Mouse (Mus musculus) granulocyte monocyte progenitor cell, adult 5-6 weeks (primary cell): ENCODE data around the gene Egr2. TPM values are rescaled to one million over a fixed set of nuclear protein-coding genes. Genes with fewer than 3 reads are reported as not detected.
A peak's percentile ranks its signal among the peaks of the same experiment; 100 is the strongest.

Experiments
- ATAC-seq: replicated peaks from 2 replicates; pipeline ENCODE4 v1.8.0; 2016; ENCODE audit warnings: mild to moderate bottlenecking, moderate TSS enrichment, inconsistent platforms; ENCODE audit not compliant: poor library complexity, severe bottlenecking
- total RNA-seq, 2 experiments: library from RNA; stranded (forward) in 1 of 2; stranded (reverse) in 1 of 2; fragments of 200-712, 200-1000 nt in 1 of 2; fragments of >200 nt in 1 of 2; fragmentation: Nextera tagmentation in 1 of 2; gene quantifications; 2 replicates each; pipeline ENCODE4 v1.2.3; 2014 to 2017

Gene Egr2
- total RNA-seq (2014; fragmentation: Nextera tagmentation), result not detected in 2 replicates
- 0.72 and 3.1 TPM in 2 replicates for total RNA-seq (2017)

DNA sequence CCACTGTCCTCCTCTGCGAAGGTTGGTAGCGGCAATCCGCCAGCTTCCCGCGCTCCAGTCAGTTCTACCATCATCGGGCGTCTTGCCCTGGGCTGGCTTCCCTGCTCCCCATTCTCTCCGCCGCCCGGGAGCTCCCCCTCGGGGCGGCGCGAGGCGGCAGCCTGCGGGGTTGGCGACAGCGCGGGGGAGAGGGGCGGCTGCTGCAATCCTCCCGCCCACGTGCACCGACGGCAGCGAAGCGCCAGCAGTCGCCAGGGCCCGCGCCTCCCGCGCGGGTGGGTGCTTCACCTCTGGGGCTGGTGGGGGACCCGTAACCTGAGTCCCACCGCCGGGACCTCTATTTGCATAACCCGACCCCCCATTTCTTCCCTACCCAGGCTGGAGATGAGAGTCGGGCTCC, at the start of gene Egr2:
Egr2 (plus strand) TSS at position 220 of the 400 bp plus-strand sequence.
- ATAC-seq, result peak; percentile 28

DNA sequence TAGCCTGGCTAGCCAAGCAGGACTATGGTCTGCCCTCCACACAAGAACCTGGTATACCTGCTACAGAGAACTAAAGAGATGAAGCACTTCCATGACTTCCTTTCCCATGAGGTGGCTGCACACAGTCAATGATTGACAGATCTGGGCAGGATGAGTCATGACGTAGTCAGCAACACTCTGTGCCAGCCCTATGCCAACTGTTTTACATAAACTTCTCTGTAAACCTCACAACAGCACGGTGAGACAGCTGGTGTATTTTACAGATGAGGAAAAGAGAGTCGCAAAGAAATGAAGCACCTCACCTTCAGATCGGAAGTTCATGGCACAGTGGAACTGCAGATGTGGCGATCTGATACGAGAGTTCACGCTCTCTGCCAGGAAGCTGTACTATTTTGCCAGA, 47.8 kb upstream of the Egr2 start:
- no peak for ATAC-seq

DNA sequence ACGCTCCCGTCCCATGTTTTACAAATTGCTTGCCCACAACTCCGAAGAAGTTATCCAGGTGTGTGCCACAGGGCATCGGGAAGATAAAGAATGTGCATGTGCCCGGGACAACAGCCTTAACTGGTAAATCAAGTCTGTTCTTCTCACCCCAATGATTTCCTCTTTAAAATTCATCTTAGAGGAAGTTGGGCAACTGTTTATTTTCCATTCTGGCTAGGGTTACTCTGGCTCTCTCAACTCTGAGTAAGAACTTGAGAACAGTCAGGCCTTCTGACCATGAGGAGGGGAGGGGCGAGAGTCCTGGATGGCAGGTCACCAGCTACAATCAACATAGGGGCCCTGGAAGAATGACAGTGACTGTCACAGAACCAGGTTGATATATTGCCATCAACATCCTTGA, 45.4 kb upstream of the Egr2 start:
- peak; percentile 73 for ATAC-seq

DNA sequence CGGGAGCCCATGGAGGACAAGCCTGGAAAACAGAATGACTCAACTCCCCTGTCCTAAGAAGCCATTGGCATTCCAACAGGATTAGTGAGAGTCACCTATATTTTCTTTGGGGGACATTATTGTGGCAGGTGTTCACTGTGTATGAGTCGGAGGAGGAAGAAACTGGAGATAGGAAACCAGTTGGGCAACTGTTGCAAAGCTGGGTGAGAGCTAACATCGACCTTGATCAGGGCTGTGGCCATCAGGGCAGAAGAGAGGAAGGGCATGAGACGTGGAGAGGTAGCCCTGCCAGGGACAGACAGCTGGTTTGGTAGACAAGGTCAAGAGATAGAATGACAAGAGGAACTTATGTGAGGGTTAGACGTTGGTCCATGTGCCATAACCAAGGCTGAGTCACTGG, 44.6 kb upstream of the Egr2 start:
- ATAC-seq, result peak; percentile 72

DNA sequence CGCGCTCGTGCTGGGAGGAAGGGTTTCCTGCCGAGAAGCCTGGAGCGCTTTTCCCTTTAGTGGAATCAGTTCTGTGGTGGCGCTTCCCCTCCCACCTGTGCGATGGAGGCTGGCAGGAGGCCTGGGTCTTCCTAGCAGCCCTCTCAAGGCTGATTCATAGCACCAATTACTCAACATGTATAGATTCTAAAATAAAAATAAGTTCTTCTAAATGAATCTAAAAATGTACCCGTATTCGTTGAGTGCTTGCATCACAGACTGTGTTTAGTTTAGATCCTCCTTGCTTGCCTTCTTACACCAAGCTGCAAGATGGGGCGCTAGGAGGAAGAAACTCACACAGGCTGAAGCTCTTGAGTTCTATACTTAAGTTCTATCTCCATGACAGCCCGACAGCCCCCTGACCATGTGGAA, 43.1 kb upstream of the Egr2 start:
- no peak for ATAC-seq

DNA sequence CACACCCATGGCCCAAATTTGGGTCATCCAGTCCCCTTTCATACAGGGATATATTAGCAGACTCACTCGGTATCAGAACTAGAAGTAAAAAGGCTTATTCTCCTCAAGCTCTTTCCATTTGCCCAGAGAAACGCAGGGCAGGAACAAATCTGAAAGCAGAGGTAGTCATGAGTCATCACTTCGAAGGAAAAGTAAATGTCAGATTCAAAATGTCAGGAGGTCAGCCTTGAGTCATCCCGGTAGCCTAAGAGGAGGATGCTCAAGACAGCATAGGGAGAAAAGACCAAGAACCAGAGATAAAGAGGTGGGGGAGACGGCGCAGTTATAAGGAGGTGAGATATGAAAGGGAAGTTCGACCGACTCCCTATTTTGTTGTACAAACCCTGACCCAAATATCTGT, 41.7 kb upstream of the Egr2 start:
- no peak for ATAC-seq

DNA sequence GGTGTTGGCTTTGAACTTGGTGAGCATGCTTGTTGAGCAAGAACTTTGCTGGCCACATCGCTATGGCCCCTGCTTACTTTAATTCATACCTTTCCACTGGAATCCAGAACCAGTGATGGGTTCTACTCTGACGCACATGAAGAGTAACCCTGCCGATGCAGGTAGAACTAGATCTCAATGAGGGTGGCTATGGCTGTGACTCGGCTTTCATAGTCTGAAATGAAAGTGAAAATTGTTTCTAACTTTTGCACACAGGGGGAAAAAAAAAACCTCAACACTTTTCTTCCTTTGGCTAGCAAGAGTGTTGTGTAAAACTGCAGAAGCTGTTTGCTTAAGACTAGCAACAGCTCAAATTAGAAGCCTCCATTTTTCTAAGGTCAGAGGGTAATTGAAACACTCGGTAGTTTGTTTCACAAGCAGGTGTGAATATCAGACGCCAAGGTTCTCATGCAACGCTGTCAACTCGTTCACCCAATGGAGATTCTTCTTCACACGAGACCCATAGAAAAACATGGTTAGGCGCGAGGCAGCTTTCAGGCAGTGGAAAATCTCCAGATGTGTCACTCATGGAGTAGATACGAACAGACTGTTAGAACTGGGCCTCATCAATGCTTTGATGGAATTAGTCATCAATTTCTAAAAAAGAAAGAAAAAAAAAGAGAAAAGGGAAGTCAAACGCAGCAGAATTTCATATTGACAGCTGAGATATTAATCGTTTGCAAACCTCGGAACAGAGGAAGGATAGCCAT, 38.0 kb upstream of the Egr2 start:
- ATAC-seq, result peak; percentile 41

DNA sequence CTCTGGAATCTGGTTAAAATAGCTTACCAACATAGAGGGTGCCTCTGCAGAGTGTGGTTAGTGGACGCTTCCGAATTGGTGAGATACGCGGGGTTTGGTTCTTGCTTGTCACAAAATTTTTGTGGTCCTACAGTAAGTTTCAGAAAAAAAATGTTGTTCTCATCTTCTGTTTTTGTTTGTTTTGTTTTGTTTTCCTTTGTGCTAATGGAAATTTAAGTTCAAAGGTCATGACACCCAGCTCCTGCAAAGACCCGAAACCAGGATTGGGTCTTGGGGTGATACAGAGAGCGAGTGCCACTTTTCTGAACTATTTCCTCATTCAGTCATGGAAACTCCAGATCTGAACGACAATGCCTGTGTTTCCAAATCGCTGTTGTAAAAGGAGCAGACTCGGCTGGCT, 37.3 kb upstream of the Egr2 start:
- no peak for ATAC-seq

DNA sequence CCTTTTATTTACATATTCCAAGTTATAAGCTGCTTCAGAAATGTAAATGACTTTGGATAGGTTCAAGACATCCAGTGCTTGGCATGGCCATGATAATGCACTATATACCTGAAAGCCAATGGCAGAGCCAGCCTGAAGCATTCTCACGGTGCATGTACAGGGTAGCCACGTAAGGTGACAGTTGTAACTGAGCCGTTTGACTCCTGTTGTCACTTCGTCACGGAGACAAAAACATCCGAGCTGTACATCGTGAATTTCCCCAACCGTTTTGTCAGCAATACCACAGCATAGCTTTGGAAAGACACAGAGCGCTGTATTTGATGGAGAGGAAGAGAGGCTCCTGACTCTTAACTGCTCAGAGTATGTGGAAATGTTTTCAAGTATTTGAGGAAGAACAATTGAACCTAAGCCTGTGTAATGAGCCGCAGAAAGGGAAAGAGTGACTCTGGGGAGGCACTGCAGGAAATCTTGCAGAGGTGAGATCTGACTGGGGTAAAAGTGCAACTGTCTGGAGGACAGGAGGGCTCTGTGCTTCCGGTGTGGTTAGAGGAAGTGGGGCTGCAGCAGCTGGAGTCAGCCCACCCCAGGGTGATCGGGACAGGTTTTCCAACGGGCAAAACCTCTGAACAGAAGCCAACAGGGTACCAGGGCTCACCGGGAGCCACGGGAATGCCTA, 31.8 kb upstream of the Egr2 start:
- peak; percentile 91 for ATAC-seq

DNA sequence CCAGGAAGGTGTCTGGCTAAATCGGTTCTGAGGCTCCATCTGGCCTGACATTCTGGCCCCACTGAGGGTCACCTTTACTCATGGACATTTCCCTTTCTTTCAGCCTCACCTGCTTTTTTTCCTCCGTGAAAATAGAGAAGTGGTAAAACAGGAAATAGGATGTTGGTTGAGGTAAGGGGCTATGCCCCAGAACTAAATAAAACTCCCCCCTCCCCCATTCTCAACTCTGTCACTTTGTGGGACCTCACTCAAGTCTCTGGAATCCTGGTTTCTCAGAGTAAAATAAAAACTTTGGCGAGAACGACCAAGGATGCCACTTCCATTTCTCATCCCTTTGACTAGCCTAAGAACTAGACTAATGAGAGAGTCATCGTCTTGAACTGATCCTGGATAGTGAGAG, 31.2 kb upstream of the Egr2 start:
- ATAC-seq, result no peak

DNA sequence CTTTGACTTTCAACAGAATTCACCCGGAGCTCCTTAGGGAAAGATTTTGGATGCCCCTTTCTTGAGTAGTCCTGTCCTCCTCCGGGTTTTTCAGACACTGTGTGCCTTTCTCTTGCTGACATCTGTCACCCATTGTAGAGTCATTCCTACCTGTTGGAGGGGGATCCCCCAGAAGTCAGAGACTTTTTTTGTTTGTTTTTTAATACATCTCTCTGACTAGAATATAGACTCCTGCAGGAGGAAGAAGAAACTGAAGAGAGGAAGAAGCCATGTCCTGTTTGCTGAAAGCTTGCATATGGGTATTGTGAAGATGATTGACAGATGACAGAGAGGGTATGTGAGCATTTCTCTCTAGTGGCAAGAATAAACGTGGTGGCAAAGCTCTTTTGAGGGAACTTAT, 30.0 kb upstream of the Egr2 start:
- no peak; the same call in 1 of the 2 replicates for ATAC-seq

DNA sequence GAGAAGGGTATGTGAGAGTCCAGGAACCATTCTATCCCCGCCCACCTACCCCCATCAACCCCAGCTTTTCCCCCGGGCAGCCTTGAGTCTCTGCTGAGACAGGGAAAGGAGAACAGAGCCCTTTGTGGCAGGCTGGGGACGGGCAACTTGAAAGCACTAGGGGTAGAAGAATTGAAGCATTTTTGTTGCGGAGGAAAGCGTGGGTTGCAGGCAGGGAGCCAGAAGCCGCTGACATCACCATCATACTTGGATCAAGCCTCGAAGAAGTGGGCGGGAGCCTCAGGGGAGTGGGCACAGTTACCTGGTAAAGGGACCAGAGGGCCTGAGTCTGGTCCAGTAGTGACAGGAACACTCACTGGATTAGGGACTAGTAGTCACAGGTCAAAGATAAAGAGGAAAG, 23.1 kb upstream of the Egr2 start:
- no peak for ATAC-seq

DNA sequence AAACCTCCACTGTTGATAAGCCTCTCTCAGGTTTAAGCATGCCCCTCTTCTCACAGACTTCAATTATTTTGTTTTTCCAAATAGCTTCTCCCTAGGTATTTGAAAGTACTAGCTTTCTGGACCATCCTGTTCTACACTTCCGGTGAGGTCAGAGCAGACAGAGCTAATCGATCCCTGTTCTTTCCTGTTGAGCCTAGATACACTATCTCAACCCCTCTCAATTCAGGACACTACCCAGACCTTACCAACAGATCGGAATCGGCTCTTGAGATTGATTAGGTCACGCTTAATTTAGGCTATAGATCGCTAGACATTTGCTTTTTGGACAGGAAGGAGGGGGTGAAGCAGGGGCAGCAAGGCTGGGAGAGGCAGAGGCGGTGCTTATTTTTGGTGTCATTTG, 22.4 kb upstream of the Egr2 start:
- no peak for ATAC-seq

DNA sequence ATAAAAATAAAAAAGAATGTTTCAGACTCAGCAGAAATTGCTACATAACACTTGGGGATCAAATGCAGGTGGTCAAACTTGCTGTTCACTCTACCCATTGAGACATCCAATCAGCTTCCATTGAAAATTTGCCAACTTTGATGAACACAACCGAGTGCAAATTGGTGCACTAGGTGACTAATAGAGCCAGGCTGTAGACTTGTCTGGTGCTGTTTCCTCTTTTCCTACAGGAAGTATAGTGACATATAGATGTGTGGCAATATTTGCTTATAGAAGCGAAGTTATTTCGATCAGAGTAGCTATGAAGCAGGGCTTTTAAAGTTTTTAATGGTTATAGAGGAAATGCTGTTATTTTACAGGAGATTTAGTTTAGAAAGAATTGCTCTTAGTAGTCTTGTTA, 16.5 kb upstream of the Egr2 start:
- ATAC-seq, result peak; percentile 100

DNA sequence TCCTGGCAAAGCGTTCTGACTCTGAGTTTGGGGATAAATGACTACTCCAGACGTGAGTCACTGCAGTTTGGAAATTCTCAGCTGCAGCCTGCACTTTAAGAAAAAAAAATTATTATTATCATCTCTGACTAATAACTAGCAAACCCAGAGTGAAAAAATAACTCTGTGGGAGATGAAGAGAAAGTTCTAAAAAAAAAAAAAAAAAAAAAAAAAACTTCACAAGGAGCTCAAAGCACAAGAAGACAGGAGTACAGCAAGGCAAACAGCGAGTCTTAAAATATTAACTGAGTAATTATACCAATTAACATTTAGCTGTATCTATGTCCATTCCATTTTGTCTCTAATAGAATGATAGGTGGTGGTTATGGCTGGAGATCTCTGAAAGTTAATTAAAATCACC, 11.1 kb upstream of the Egr2 start:
- no peak for ATAC-seq

DNA sequence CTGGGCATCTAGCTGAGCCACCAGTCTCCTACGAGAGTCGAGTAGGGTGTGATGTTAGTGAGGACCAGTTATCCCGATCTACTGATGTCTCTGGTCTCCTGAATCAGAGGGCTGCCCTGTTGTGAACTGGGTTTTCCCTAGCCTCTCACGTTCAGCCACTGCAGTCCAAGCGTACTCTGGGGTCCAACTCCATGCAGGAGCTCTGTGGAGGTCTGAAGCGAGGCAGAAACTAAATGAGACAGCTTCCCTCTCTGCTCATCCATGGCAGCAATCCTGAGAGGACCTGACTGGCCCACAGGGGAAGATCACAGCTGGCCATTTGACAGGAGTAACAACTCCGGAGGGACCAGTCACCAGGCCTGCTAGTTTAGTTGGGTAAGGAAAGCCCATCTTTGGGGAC, 10.6 kb upstream of the Egr2 start:
- no peak for ATAC-seq

DNA sequence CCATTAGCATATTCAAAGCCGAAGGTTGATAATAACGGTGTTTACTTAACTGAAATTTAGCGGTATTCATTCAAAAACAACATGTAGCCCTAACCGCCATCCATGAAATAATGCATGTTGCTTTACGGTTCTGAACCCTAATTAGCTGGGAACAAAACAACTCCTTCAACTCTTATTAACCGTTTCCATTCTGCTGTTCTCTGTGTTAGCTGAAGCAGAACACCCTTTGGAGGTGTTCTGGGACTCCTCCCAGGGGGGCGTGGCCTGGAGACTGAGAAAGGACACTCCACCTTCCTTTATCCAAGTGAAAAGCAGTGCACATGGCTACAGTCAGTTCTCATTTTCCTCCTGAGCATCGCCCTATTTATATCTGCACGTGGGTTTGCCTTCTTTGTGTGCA, 8.8 kb upstream of the Egr2 start:
- ATAC-seq, result no peak

DNA sequence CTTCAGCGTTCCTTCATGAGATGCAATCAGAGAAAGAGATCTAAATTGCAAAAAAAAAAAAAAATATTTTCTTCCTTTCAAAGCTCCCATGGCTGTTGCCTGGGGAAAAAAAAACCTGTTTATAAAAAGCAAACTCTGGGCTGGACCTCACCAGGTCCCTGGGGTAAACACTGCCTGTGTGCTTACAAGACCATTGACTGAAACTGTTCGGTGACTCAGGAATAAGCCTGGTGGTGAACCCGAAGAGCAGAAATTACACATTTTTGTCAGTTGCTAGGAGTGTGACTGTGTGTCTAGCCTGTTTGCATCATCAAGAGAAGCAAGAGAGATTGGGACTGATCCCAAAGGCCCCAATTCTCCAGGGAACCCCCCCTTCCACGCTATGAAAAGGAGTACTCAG, 5.5 kb upstream of the Egr2 start:
- no peak for ATAC-seq

DNA sequence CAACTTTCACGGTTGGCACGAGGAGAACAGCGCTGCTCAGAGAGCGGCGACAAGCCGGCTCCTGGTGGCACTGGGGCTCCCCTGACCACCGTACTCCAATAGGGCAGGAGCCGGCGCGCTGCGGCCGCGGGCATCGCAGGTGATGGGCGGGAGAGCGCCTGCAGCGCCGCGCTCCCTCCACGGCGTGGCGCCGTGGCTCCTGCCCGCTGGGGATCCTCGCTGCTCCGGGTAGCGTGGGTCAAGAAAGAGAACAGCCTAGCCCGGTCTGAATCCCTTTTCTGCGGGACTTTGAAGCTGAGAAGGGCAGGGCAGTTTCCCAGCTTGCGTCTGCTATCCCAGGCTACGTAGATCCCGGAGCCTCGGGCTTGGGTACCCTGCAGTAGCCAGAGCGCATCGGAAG, 697 bp downstream of the Egr2 start:
- ATAC-seq, result peak; percentile 52

DNA sequence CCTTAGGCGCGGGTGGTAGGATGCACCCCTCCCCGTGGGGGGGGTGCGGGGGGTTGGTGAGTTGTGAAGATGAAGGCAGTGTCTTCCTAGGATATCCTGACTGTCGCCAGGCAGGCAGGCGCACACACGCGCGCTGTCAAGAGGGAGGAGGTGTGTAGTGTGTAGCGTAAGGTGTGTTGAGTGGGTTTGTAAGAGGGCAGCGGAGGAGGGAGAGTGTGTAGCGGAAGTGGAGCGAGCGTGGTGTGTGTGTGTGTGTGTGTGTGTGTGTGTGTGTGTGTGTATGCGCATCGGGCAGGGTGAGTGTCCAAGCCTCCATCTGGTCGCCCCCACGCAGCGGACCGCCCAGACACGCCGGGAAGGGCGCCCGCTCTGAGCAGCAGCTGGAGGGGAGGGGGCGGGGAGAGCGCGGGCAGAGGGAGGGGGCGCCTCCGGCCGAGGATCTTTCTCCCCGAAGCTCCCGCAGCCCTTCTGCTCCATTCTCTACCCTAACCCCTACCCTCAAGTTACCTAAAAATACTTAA, 1.4 kb downstream of the Egr2 start:
- ATAC-seq, result peak; percentile 9

DNA sequence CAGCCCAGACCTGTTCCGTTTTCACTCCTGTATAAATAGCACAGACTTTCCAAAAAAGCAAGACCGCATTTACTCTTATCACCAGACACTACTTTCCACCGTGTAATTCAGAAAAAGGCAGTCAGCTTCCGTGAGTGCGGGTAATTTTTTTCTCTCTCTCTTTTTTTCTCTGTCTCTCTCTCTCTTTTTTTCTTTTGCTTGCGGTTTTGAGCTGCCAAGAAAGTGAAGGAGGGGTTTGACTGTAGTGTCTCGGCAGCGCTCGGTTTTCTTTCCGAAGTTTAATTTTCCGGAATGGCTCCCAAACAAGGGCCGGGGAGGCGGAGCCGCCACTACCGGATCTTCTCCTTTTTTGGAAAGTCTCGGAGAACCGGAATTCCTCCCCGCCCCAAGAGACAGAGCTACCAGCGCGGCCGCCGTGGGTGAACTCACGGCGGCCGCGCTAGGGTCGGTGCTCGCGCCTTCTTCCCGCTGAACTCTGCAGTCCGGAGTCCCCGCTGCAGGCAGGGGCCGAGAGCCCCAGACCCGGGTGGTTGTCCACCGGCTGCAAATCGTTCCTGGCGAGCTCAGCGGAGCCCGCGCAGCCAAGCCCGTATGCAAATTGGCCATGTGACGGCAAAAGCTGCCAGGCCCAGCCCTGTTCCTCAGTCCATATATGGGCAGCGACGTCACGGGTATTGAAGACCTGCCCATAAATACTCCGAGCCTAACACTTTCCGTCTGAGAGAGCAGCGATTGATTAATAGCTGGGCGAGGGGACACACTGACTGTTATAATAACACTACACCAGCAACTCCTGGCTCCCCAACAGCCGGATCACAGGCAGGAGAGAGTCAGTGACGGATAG, 2.1 kb downstream of the Egr2 start:
- peak; percentile 65 for ATAC-seq
